Mouse (Mus musculus) lung, adult 2 months (tissue): Measurements from ENCODE around the gene Mcm3.

Source experiments
- CTCF ChIP-seq: fragments of 200-500 bp; IDR thresholded peaks from 2 replicates; pipeline ENCODE4 v1.5.1; 2011; ENCODE audit warnings: mild to moderate bottlenecking, low read length, control low read depth; ENCODE audit not compliant: insufficient read depth
- POLR2A ChIP-seq: fragments of 200-500 bp; IDR thresholded peaks from 2 replicates; pipeline ENCODE4 v1.6.1; 2011; ENCODE audit warnings: low read depth, mild to moderate bottlenecking, control low read depth, low read length, borderline replicate concordance; ENCODE audit errors: extremely low read depth

- TF ChIP-seq CTCF (no peak), POLR2A (no peak)
These were observed 16.5 kb upstream of the Mcm3 start for GRCm38 (mm10) chr1:20836551-20837125.
